Mouse (Mus musculus): Measurements from ENCODE around the gene Exd2.

DNA sequence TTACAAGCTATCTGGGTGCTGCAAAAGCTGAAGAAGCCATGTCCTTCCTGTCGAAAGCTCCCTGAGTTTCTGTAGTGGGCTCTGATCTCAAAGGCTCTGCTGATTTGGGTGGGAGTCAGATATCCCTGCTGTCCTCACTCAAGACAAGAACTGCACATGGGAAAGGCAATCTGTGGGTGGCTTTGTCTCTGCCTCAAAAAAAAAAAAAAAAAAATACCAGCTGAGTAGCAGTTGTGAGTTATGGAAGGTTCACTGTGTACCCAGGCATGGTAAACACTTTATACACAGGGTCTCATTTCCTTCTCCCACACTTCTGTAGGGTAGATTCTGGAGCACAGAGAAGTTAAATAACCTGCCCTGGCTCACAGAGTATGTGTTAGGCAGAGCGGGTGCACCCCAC lies 74.4 kb downstream of the Exd2 start:
- TF ChIP-seq CTCF (IDR thresholded peaks at IDR 0.05; ENCODE audit: control insufficient read depth, insufficient read depth, insufficient replicate concordance, low read depth, low read length) (no peak), POLR2A (IDR thresholded peaks at IDR 0.05; ENCODE audit: control insufficient read depth, low read depth, low read length) (no peak)

Measured in testis, adult 2 months (tissue).